ENCODE assay signal across 19 mouse cellular contexts in the genomic region with DNA sequence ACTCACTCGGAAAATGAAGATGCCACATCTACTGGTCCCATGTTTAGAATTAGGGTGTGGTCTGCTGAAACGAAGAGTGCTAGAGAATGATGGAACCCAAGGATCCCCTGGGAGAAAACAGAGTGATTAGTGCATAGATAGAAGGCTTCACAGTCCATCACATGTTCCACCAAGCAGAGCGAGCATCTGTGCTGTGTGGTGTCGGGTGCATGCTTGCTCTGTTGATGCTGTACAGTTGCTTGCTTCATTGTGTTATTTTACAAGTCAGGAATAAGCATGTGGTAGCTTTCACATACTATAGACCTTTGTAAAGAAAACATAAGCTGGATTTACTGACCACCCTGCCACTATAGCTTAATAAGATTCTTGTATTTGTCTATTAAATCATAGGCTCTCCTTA. TPM values are rescaled to one million over a fixed set of nuclear protein-coding genes. Genes with fewer than 3 reads are reported as not detected.
DNase-seq lines count a peak whose midpoint lies in the region; ATAC-seq lines count a peak whose summit lies in the region.
"Had no signal": no experiment of that assay in that cellular context is flagged by ENCODE, and none has a peak within 500 bp of the region (broad histone marks: within the 10 kb centered on the region; RNA-seq: fewer than 3 reads in every experiment).

No protein-coding gene starts in this region.

- peak; percentile 64 for DNase-seq in midbrain, embryonic 11.5 days (ENCODE audit: low spot score, missing footprints)
- DNase-seq in midbrain, embryonic 14.5 days = no peak
- DNase-seq in neural tube, embryonic 10.5 days (ENCODE audit: extremely low spot score, low spot score) = no peak
- DNase-seq in gastrocnemius, postnatal 10 days = no peak
- no peak for DNase-seq in cerebellum, adult 18-20 months
- DNase-seq: adrenal gland, adult 2 months; adrenal gland, adult 8-10 months; adrenal gland, postnatal 10 days; adrenal gland, postnatal 14 days; adrenal gland, postnatal 25 days; adrenal gland, postnatal 36 days; cerebellum, adult 11 months; cerebellum, adult 11-12 months had no signal

- peaks cover 2% of the 10 kb centered on the region; the same call in 1 of the 2 replicates for H3K36me3 ChIP-seq in midbrain, embryonic 11.5 days (ENCODE audit: control insufficient read depth, insufficient read depth, low read length)
- H3K36me3 ChIP-seq in midbrain, embryonic 14.5 days (ENCODE audit: control insufficient read depth, insufficient read depth, low read length) = peaks cover 36% of the 10 kb centered on the region
- peaks cover 42% of the 10 kb centered on the region for H3K36me3 ChIP-seq in neural tube, embryonic 13.5 days
- H3K36me3 ChIP-seq in neural tube, embryonic 14.5 days (ENCODE audit: control insufficient read depth, insufficient read depth, low read length) = peaks cover 7% of the 10 kb centered on the region
- H3K36me3 ChIP-seq in neural tube, embryonic 15.5 days = peaks cover 23% of the 10 kb centered on the region

- H3K9me3 ChIP-seq in midbrain, embryonic 11.5 days (ENCODE audit: control insufficient read depth, low read length) = no peaks in the 10 kb centered on the region
- no peaks in the 10 kb centered on the region for H3K9me3 ChIP-seq in midbrain, embryonic 14.5 days (ENCODE audit: control insufficient read depth, low read length)
- no peaks in the 10 kb centered on the region for H3K9me3 ChIP-seq in neural tube, embryonic 13.5 days
- no peaks in the 10 kb centered on the region for H3K9me3 ChIP-seq in neural tube, embryonic 14.5 days (ENCODE audit: control insufficient read depth, low read length)
- no peaks in the 10 kb centered on the region for H3K9me3 ChIP-seq in neural tube, embryonic 15.5 days (replicated peaks)
- H3K9me3 ChIP-seq: G1E had no signal

- H3K27ac ChIP-seq in midbrain, embryonic 11.5 days (ENCODE audit: low read depth, low read length) = no peak overlapping the region
- H3K27ac ChIP-seq in midbrain, embryonic 14.5 days (replicated peaks; ENCODE audit: low read depth, low read length) = no peak overlapping the region
- H3K27ac ChIP-seq in neural tube, embryonic 13.5 days (replicated peaks) = no peak overlapping the region
- H3K27ac ChIP-seq in neural tube, embryonic 14.5 days (ENCODE audit: low read depth, low read length) = no peak overlapping the region
- no peak overlapping the region for H3K27ac ChIP-seq in neural tube, embryonic 15.5 days (replicated peaks)

- no peaks in the 10 kb centered on the region for H3K27me3 ChIP-seq in midbrain, embryonic 11.5 days (ENCODE audit: control insufficient read depth, insufficient read depth, low read length)
- no peaks in the 10 kb centered on the region for H3K27me3 ChIP-seq in midbrain, embryonic 14.5 days (ENCODE audit: control insufficient read depth, insufficient read depth, low read length)
- H3K27me3 ChIP-seq in neural tube, embryonic 13.5 days = no peaks in the 10 kb centered on the region
- no peaks in the 10 kb centered on the region for H3K27me3 ChIP-seq in neural tube, embryonic 14.5 days (ENCODE audit: control insufficient read depth, insufficient read depth, low read length)
- H3K27me3 ChIP-seq in neural tube, embryonic 15.5 days (replicated peaks) = no peaks in the 10 kb centered on the region
- H3K27me3 ChIP-seq: CH12.LX, Patski had no signal

- no peak overlapping the region for H3K4me2 ChIP-seq in midbrain, embryonic 11.5 days
- H3K4me2 ChIP-seq in midbrain, embryonic 14.5 days (ENCODE audit: low read length) = no peak overlapping the region
- no peak overlapping the region for H3K4me2 ChIP-seq in neural tube, embryonic 13.5 days
- H3K4me2 ChIP-seq in neural tube, embryonic 14.5 days (ENCODE audit: low read depth, low read length) = no peak overlapping the region
- H3K4me2 ChIP-seq in neural tube, embryonic 15.5 days = no peak overlapping the region

- ATAC-seq in midbrain, embryonic 11.5 days (ENCODE audit: low FRiP score) = no peak
- no peak for ATAC-seq in midbrain, embryonic 14.5 days (ENCODE audit: low FRiP score, low TSS enrichment)
- peak; percentile 53; the same call in 1 of the 2 replicates for ATAC-seq in neural tube, embryonic 13.5 days (ENCODE audit: low read depth)
- peak; percentile 72; the same call in 1 of the 2 replicates for ATAC-seq in neural tube, embryonic 14.5 days (ENCODE audit: low read depth)
- peak; percentile 41; the same call in 1 of the 2 replicates for ATAC-seq in neural tube, embryonic 15.5 days (ENCODE audit: low FRiP score)
- ATAC-seq: Patski had no signal

- no peak overlapping the region for H3K9ac ChIP-seq in midbrain, embryonic 11.5 days (ENCODE audit: low read length)
- no peak overlapping the region for H3K9ac ChIP-seq in midbrain, embryonic 14.5 days (replicated peaks; ENCODE audit: low read length)
- H3K9ac ChIP-seq in neural tube, embryonic 13.5 days = no peak overlapping the region
- no peak overlapping the region for H3K9ac ChIP-seq in neural tube, embryonic 14.5 days (replicated peaks; ENCODE audit: low read depth, low read length)
- H3K9ac ChIP-seq in neural tube, embryonic 15.5 days (replicated peaks) = no peak overlapping the region

- no peaks in the 10 kb centered on the region for H3K4me1 ChIP-seq in midbrain, embryonic 11.5 days (ENCODE audit: control insufficient read depth, insufficient read depth, low read length)
- no peaks in the 10 kb centered on the region for H3K4me1 ChIP-seq in midbrain, embryonic 14.5 days (ENCODE audit: control insufficient read depth, insufficient read depth, low read length)
- no peaks in the 10 kb centered on the region for H3K4me1 ChIP-seq in neural tube, embryonic 13.5 days (replicated peaks)
- H3K4me1 ChIP-seq in neural tube, embryonic 14.5 days (ENCODE audit: control insufficient read depth, insufficient read depth, low read length) = no peaks in the 10 kb centered on the region
- no peaks in the 10 kb centered on the region for H3K4me1 ChIP-seq in neural tube, embryonic 15.5 days

- 90% methylated on average over 4 of the region's 4 CpGs for whole genome bisulfite sequencing in midbrain, embryonic 11.5 days
- 87% methylated on average over 4 of the region's 4 CpGs for WGBS in midbrain, embryonic 14.5 days
- 87% methylated on average over 4 of the region's 4 CpGs for WGBS in neural tube, embryonic 13.5 days
- WGBS in neural tube, embryonic 14.5 days = 79% methylated on average over 4 of the region's 4 CpGs
- 79% methylated on average over 4 of the region's 4 CpGs for WGBS in neural tube, embryonic 15.5 days

- no peak overlapping the region for H3K4me3 ChIP-seq in midbrain, embryonic 11.5 days (ENCODE audit: low read depth, low read length)
- H3K4me3 ChIP-seq in midbrain, embryonic 14.5 days (replicated peaks; ENCODE audit: low read depth, low read length) = no peak overlapping the region
- H3K4me3 ChIP-seq in neural tube, embryonic 13.5 days = no peak overlapping the region
- H3K4me3 ChIP-seq in neural tube, embryonic 14.5 days (ENCODE audit: low read depth, low read length) = no peak overlapping the region
- H3K4me3 ChIP-seq in neural tube, embryonic 15.5 days (replicated peaks) = no peak overlapping the region

RNA-seq across cellular contexts. Expression of gene 2610301B20Rik, which starts 22.0 kb away (rescaled TPM):
- polyA plus RNA-seq in midbrain, embryonic 11.5 days (2014; fragmentation: Nextera tagmentation; extraction: Ambion mirVana) = 63.8 and 66.2 TPM in 2 replicates
- 48.2 and 53.4 TPM in 2 replicates for polyA plus RNA-seq in midbrain, embryonic 14.5 days (2014; fragmentation: Nextera tagmentation; extraction: Ambion mirVana)
- 40.6 and 45.8 TPM in 2 replicates for polyA plus RNA-seq in neural tube, embryonic 13.5 days (2015; fragmentation: Nextera tagmentation; extraction: Ambion mirVana)
- polyA plus RNA-seq in neural tube, embryonic 14.5 days (2014; fragmentation: Nextera tagmentation; extraction: Ambion mirVana) = 40.5 and 41.9 TPM in 2 replicates
- polyA plus RNA-seq in neural tube, embryonic 15.5 days (2015; fragmentation: Nextera tagmentation; extraction: Ambion mirVana) = 36.3 and 38.9 TPM in 2 replicates
- 1 to 10 TPM; 4.9 to 5.6 TPM for total RNA-seq in gastrocnemius, postnatal 10 days (2021)

Comparison
In these comparisons a context has a peak if more than half of its experiments do, and no peak if none do; other contexts are left out.
1. ATAC-seq: peak in neural tube, embryonic 13.5 days (single experiment), neural tube, embryonic 14.5 days (single experiment) and neural tube, embryonic 15.5 days (single experiment); none in midbrain, embryonic 11.5 days (single experiment) and midbrain, embryonic 14.5 days (single experiment).